Mouse (Mus musculus) embryonic facial prominence, embryonic 12.5 days (tissue): ENCODE measurements at regions not wholly inside any gene's neighbourhood (a gene's known extent, or its start where the extent isn't known, plus 50 kb on each side); places are given as distances from the start of the nearest gene placed in this dataset.
"Not testable (repeated sequence)": the region's sequence is repeated elsewhere in the genome, so short reads cannot be mapped to it uniquely, and the experiment has no call there.

Source experiments
- ATAC-seq: fragments of 200-750 bp; cut with Nextera tagmentation; 2 replicates; pipeline ENCODE4 v1.8.0; 2017; ENCODE audit not compliant: insufficient number of reproducible peaks, insufficient read depth, low FRiP score, low TSS enrichment
- H3K27ac ChIP-seq: fragments of 300-500 bp; sonication (generic); 2 replicates; pipeline ENCODE4 v1.5.1; 2016; ENCODE audit warnings: mild to moderate bottlenecking
- H3K27me3 ChIP-seq: fragments of 300-500 bp; sonication (generic); 2 replicates; pipeline ENCODE4 v1.6.1; 2016; ENCODE audit warnings: mild to moderate bottlenecking, moderate library complexity
- H3K36me3 ChIP-seq: fragments of 300-500 bp; sonication (generic); 2 replicates; pipeline ENCODE4 v1.6.1; 2016; ENCODE audit warnings: mild to moderate bottlenecking
- H3K4me1 ChIP-seq: fragments of 300-500 bp; sonication (generic); 2 replicates; pipeline ENCODE4 v1.6.1; 2016
- H3K4me2 ChIP-seq: fragments of 300-500 bp; sonication (generic); replicated peaks from 2 replicates; pipeline ENCODE4 v1.6.1; 2016; ENCODE audit warnings: mild to moderate bottlenecking, moderate library complexity
- H3K4me3 ChIP-seq: fragments of 300-500 bp; sonication (generic); 2 replicates; pipeline ENCODE4 v1.5.1; 2016; ENCODE audit warnings: mild to moderate bottlenecking
- H3K9ac ChIP-seq: fragments of 300-500 bp; sonication (generic); 2 replicates; pipeline ENCODE4 v1.6.1; 2016; ENCODE audit warnings: mild to moderate bottlenecking, moderate library complexity
- H3K9me3 ChIP-seq: fragments of 300-500 bp; sonication (generic); 2 replicates; pipeline ENCODE4 v1.6.1; 2016; ENCODE audit warnings: mild to moderate bottlenecking, moderate library complexity
- WGBS: fragments of 180-500 bp; shearing (Covaris S2); methylation state at CpG from one replicate; pipeline ENCODE4 v1.1.7; 2016; 5-methylcytosine and 5-hydroxymethylcytosine counted together

- not testable (repeated sequence) for H3K4me3 ChIP-seq, H3K4me1 ChIP-seq, H3K9ac ChIP-seq, H3K36me3 ChIP-seq, H3K27me3 ChIP-seq, H3K4me2 ChIP-seq, ATAC-seq, H3K9me3 ChIP-seq, H3K27ac ChIP-seq
- 90% methylated on average over 2 of the region's 2 CpGs for WGBS
These were observed 1008.9 kb downstream of the 4930447A16Rik start for GRCm38 (mm10) chr15:38434239-38434638.
